Mouse (Mus musculus) c-Kit-negative CD71-positive TER-119-positive erythroid progenitor cells, embryonic 14.5 days (primary cell): ENCODE data around the gene Hist1h3g.

Source experiments
- DNase-seq: peaks from one replicate; pipeline ENCODE4 v3.0.0-alpha.2; 2013; ENCODE audit warnings: low read depth, low spot score

Gene Hist1h3g

GRCm38 (mm10) chr13:23535137-23536075 is at the start of gene Hist1h3g:
TSS of gene Hist1h3g (plus strand) at chr13:23535422.
- DNase-seq, result peak; percentile 94

GRCm38 (mm10) chr13:23488400-23489322 is 46.6 kb upstream of the Hist1h3g start, which contains the start of gene Btn2a2:
TSS of gene Btn2a2 (minus strand) at chr13:23488857.
- DNase-seq, result no peak

GRCm38 (mm10) chr13:23490863-23491262 is 44.4 kb upstream of the Hist1h3g start:
- no peak for DNase-seq

GRCm38 (mm10) chr13:23491263-23491662 is 44.0 kb upstream of the Hist1h3g start:
- DNase-seq, result no peak

GRCm38 (mm10) chr13:23491990-23492389 is 43.2 kb upstream of the Hist1h3g start:
- DNase-seq, result no peak

- no peak for DNase-seq
Observed at GRCm38 (mm10) chr13:23495526-23495925, 39.7 kb upstream of the Hist1h3g start.

GRCm38 (mm10) chr13:23497656-23498321 is 37.4 kb upstream of the Hist1h3g start:
- DNase-seq, result no peak

GRCm38 (mm10) chr13:23498653-23499052 is 36.6 kb upstream of the Hist1h3g start:
- no peak for DNase-seq

DNA sequence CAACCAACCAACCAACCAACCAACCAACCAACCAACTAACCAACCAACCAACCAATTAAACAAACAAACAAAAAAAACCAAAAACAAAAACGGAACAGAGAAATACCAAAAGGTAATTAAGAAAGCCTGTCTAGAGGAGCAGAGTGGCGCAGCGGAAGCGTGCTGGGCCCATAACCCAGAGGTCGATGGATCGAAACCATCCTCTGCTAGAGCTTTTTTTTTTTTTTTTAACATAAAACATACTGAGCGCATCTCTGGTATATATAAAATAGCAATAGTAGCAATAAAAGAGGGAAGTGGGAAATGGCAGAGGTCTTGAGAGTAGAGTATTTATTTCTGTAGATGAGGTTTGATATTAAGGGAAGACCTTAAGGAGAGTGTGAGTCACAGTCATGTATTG is 35.3 kb upstream of the Hist1h3g start:
- DNase-seq, result no peak

- peak; percentile 76 for DNase-seq
Observed at GRCm38 (mm10) chr13:23500424-23501200, 34.6 kb upstream of the Hist1h3g start.

GRCm38 (mm10) chr13:23501511-23501910 is 33.7 kb upstream of the Hist1h3g start:
- DNase-seq, result no peak

- DNase-seq, result no peak
Observed at GRCm38 (mm10) chr13:23502031-23502567, 33.1 kb upstream of the Hist1h3g start.

DNA sequence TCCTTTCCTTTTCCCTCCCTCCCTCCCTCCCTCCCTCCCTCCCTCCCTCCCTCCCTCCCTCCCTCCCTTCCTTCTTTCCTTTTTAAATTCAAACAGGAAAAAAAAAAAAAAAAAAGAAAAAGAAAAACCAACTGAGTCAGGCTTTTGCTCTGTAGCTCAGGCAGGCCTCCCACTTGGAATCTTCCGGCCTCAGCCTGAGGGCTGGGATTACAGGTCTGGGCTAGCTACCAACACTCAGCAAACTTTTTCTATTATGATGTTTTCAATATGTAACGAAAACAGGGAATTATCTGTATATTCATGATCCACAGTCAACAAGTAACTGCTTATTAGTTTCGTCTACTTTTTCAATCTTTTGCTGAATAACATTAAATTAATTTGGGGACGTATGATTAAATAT is 32.3 kb upstream of the Hist1h3g start:
- DNase-seq, result no peak

DNA sequence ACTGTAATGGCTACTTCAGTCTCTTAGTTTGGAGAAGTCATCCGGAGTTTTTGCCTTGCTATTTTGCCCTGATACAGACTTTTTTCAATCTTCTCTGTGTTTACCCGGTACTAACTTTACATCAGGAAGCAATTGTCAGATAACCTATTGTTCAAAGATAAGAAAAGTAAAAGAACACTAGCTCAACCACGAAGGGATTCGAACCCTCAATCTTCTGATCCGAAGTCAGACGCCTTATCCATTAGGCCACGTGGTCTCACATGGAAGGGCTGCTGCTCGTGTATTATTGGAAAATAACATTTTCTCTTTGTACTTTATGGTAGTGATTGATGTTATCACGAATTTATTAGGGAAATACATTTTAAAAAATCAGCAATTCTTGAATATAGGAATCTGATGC is 31.4 kb upstream of the Hist1h3g start:
- DNase-seq, result peak; percentile 62

DNA sequence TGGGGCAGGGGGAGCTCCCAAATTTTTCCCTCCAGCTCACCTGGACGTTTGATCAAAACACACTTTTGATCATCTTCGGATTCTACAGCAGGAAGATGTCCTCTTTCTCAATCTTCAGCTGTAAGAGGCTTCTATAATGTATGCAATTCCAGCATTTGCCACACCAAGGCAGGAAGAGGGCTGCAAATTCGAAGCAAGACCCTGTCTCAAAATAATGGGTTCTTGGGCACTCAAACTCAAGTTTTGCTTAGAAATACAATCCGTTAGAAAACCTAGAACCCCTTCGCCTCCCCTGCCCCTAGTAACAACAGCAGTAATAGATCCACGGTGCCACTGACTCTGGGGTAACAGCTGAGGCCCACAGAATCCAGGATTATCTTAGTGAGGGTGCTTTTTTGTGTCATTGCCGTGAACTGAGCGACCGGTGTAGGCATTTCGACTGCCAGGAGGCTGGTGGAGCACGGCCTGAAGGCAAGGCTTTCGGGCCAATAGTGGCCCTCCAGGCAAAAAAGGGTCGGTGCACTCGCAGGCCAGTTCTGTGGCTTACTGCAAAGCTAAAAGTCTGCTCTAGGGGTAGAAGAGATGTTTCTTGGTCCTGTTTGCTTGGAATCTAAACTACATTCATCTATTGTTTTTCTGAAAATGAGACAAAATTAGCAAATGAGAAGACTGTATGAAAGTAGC is 29.4 kb upstream of the Hist1h3g start:
- DNase-seq, result no peak

- no peak for DNase-seq
Observed at GRCm38 (mm10) chr13:23506351-23506750, 28.9 kb upstream of the Hist1h3g start.

DNA sequence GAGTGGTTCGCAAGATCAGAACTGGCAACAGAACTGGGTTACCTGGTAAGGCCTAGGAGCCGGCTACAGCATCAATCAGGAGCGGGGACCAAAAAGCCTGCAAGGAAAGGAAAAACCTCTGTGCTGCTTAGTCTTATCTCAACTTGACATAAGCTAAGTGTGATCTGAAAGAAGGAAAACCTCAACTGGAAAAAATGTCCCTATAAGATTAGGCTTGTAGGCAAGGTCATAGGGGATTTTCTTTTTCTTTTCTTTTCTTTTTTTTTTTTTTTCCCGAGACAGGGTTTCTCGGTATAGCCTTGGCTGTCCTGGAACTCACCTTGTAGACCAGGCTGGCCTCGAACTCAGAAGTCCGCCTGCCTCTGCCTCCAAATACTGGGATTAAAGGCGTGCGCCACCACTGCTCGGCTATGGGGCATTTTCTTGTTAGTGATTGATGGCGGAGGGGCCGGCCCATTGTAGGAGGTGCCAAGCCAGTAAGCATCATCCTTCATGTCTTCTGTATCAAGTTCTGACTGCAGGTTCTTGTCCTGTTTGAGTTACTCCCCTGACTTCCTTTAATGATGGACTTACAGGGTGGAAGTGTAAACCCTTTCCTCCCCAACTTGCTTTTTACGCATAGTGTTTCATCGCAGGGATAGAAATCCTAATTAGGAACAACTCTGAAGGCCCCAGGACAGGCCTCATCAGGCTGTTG is 28.3 kb upstream of the Hist1h3g start:
- no peak for DNase-seq

GRCm38 (mm10) chr13:23510127-23510526 is 25.1 kb upstream of the Hist1h3g start:
- DNase-seq, result no peak

DNA sequence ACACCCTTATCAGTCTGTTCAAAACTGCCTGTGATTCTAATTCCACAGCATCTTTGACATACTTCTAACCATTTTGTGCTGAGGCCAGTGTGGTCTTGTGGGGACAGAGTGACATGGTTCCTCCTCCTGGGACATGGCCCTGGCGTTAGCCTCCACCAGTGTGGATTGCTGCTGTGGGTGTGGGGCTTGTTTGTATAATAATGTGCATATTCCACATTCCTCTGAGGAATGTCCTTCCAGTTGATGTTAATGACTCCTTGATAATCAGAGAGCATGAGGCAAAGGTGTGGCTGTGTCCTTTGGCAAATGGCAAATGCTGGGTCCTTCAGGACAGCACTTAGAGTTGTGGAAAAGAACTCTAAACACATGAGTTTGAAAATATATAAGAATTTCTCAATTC is 21.7 kb upstream of the Hist1h3g start:
- no peak for DNase-seq
